Mouse (Mus musculus) limb, embryonic 15.5 days (tissue): ENCODE data around the gene Clstn2. TPM values are rescaled to one million over a fixed set of nuclear protein-coding genes. Genes with fewer than 3 reads are reported as not detected.

Experiments used
- ATAC-seq: fragments of 200-750 bp; cut with Nextera tagmentation; 2 replicates; pipeline ENCODE4 v1.8.0; 2017; ENCODE audit warnings: low read depth, moderate TSS enrichment; ENCODE audit not compliant: insufficient number of reproducible peaks, low FRiP score, low TSS enrichment
- H3K27ac ChIP-seq: fragments of 300-500 bp; sonication (generic); 2 replicates; pipeline ENCODE4 v1.5.1; 2015; ENCODE audit warnings: moderate library complexity, mild to moderate bottlenecking, inconsistent platforms
- H3K27me3 ChIP-seq: fragments of 300-500 bp; sonication (generic); 2 replicates; pipeline ENCODE4 v1.6.1; 2015; ENCODE audit warnings: inconsistent platforms
- H3K36me3 ChIP-seq: fragments of 300-500 bp; sonication (generic); 2 replicates; pipeline ENCODE4 v1.6.1; 2015; ENCODE audit warnings: inconsistent platforms
- H3K4me1 ChIP-seq: fragments of 300-500 bp; sonication (generic); 2 replicates; pipeline ENCODE4 v1.6.1; 2015; ENCODE audit warnings: inconsistent platforms
- H3K4me2 ChIP-seq: fragments of 300-500 bp; sonication (generic); 2 replicates; pipeline ENCODE4 v1.6.1; 2015; ENCODE audit warnings: mild to moderate bottlenecking, inconsistent platforms
- H3K4me3 ChIP-seq: fragments of 300-500 bp; sonication (generic); 2 replicates; pipeline ENCODE4 v1.5.1; 2015; ENCODE audit warnings: mild to moderate bottlenecking, inconsistent platforms
- H3K9ac ChIP-seq: fragments of 300-500 bp; sonication (generic); 2 replicates; pipeline ENCODE4 v1.6.1; 2015; ENCODE audit warnings: inconsistent platforms
- H3K9me3 ChIP-seq: fragments of 300-500 bp; sonication (generic); 2 replicates; pipeline ENCODE4 v1.6.1; 2016; ENCODE audit warnings: inconsistent platforms
- WGBS: fragments of 180-500 bp; shearing (Covaris S2); methylation state at CpG from one replicate; pipeline ENCODE4 v1.1.7; 2015; 5-methylcytosine and 5-hydroxymethylcytosine counted together
- polyA plus RNA-seq: library from polyadenylated mRNA; unstranded; fragments of >200 nt; fragmentation: Nextera tagmentation; extraction: Ambion mirVana; gene quantifications from 2 replicates; pipeline ENCODE4 v1.2.1, GENCODE M21; 2015

Clstn2 gene
- polyA plus RNA-seq, 1 experiment from 2014 or later: 1.9 TPM

- H3K4me3 ChIP-seq: no peak overlapping the region
- no peak overlapping the region for H3K9ac ChIP-seq
- no peak overlapping the region for H3K27ac ChIP-seq
- H3K9me3 ChIP-seq: no peaks in the 10 kb centered on the region
- ATAC-seq: no peak
- H3K36me3 ChIP-seq: no peaks in the 10 kb centered on the region
- WGBS: 80% methylated on average over 3 of the region's 3 CpGs
- no peaks in the 10 kb centered on the region for H3K4me1 ChIP-seq
- no peak overlapping the region for H3K4me2 ChIP-seq
- no peaks in the 10 kb centered on the region for H3K27me3 ChIP-seq
These were observed 556.5 kb downstream of the Clstn2 start for GRCm38 (mm10) chr9:97476456-97476855.

GRCm38 (mm10) chr9:97474896-97475295 lies 558.1 kb downstream of the Clstn2 start:
- H3K27me3 ChIP-seq: no peaks in the 10 kb centered on the region
- 49% methylated on average over 6 of the region's 6 CpGs for WGBS

GRCm38 (mm10) chr9:97471014-97471591 lies 561.9 kb downstream of the Clstn2 start:
- Histone ChIP-seq H3K9me3 (no peaks in the 10 kb centered on the region), H3K36me3 (no peaks in the 10 kb centered on the region), H3K4me3 (no peak overlapping the region), H3K27ac (no peak overlapping the region), H3K9ac (no peak overlapping the region), H3K4me1 (no peaks in the 10 kb centered on the region), H3K4me2 (no peak overlapping the region), H3K27me3 (no peaks in the 10 kb centered on the region)
- 70% methylated on average over 7 of the region's 7 CpGs for WGBS
- ATAC-seq: no peak

More at GRCm38 (mm10) chr9:97474896-97475295, 558.1 kb downstream of the Clstn2 start:
- Histone ChIP-seq H3K9me3 (no peaks in the 10 kb centered on the region), H3K4me3 (no peak overlapping the region), H3K9ac (no peak overlapping the region), H3K4me2 (no peak overlapping the region), H3K27ac (no peak overlapping the region), H3K36me3 (no peaks in the 10 kb centered on the region), H3K4me1 (no peaks in the 10 kb centered on the region)
- no peak for ATAC-seq

- no peaks in the 10 kb centered on the region for H3K27me3 ChIP-seq
- H3K4me1 ChIP-seq: peaks cover 4% of the 10 kb centered on the region
- 43% methylated on average over 6 of the region's 6 CpGs for WGBS
- no peak overlapping the region for H3K4me3 ChIP-seq
- H3K27ac ChIP-seq: no peak overlapping the region
- no peaks in the 10 kb centered on the region for H3K9me3 ChIP-seq
- no peak overlapping the region for H3K4me2 ChIP-seq
- H3K36me3 ChIP-seq: no peaks in the 10 kb centered on the region
- no peak for ATAC-seq
- no peak overlapping the region for H3K9ac ChIP-seq
These were observed 572.5 kb downstream of the Clstn2 start for GRCm38 (mm10) chr9:97460452-97460851.

- Histone ChIP-seq H3K27ac (no peak overlapping the region), H3K27me3 (no peaks in the 10 kb centered on the region), H3K9me3 (no peaks in the 10 kb centered on the region), H3K4me1 (peaks cover 4% of the 10 kb centered on the region), H3K4me3 (no peak overlapping the region), H3K36me3 (no peaks in the 10 kb centered on the region), H3K9ac (no peak overlapping the region), H3K4me2 (no peak overlapping the region)
- no peak for ATAC-seq
- 38% methylated on average over 4 of the region's 4 CpGs for WGBS
These were observed 573.2 kb downstream of the Clstn2 start for GRCm38 (mm10) chr9:97459745-97460144.

GRCm38 (mm10) chr9:97449316-97450050 lies 583.5 kb downstream of the Clstn2 start:
- H3K4me1 ChIP-seq: no peaks in the 10 kb centered on the region
- no peaks in the 10 kb centered on the region for H3K9me3 ChIP-seq
- 80% methylated on average over 13 of the region's 13 CpGs for WGBS
- H3K4me2 ChIP-seq: no peak overlapping the region
- ATAC-seq: no peak
- no peaks in the 10 kb centered on the region for H3K36me3 ChIP-seq
- no peak overlapping the region for H3K4me3 ChIP-seq
- no peak overlapping the region for H3K9ac ChIP-seq
- H3K27ac ChIP-seq: no peak overlapping the region
- H3K27me3 ChIP-seq: no peaks in the 10 kb centered on the region

GRCm38 (mm10) chr9:97439872-97440636 lies 592.9 kb downstream of the Clstn2 start:
- 50% methylated on average over 7 of the region's 7 CpGs for WGBS
- H3K36me3 ChIP-seq: no peaks in the 10 kb centered on the region
- H3K9me3 ChIP-seq: no peaks in the 10 kb centered on the region
- ATAC-seq: no peak
- H3K27ac ChIP-seq: no peak overlapping the region
- no peak overlapping the region for H3K9ac ChIP-seq
- H3K4me3 ChIP-seq: no peak overlapping the region
- H3K4me2 ChIP-seq: no peak overlapping the region
- no peaks in the 10 kb centered on the region for H3K27me3 ChIP-seq
- peaks cover 4% of the 10 kb centered on the region; the same call in 1 of the 2 replicates for H3K4me1 ChIP-seq

GRCm38 (mm10) chr9:97434666-97435065 lies 598.3 kb downstream of the Clstn2 start:
- Histone ChIP-seq H3K4me2 (no peak overlapping the region), H3K9ac (no peak overlapping the region), H3K9me3 (no peaks in the 10 kb centered on the region), H3K4me1 (no peaks in the 10 kb centered on the region), H3K4me3 (no peak overlapping the region), H3K27ac (no peak overlapping the region), H3K27me3 (no peaks in the 10 kb centered on the region), H3K36me3 (no peaks in the 10 kb centered on the region)
- no peak for ATAC-seq
- 46% methylated on average over 3 of the region's 3 CpGs for WGBS

- Histone ChIP-seq H3K4me2 (no peak overlapping the region), H3K9me3 (no peaks in the 10 kb centered on the region), H3K27me3 (no peaks in the 10 kb centered on the region), H3K27ac (no peak overlapping the region), H3K36me3 (no peaks in the 10 kb centered on the region), H3K4me3 (no peak overlapping the region), H3K9ac (no peak overlapping the region), H3K4me1 (no peaks in the 10 kb centered on the region)
- WGBS: 74% methylated on average over 1 of the region's 1 CpGs
- no peak for ATAC-seq
These were observed 603.0 kb downstream of the Clstn2 start for GRCm38 (mm10) chr9:97429885-97430449.

- H3K27ac ChIP-seq: no peak overlapping the region
- no peaks in the 10 kb centered on the region for H3K27me3 ChIP-seq
- WGBS: 80% methylated on average over 7 of the region's 7 CpGs
- no peak overlapping the region for H3K9ac ChIP-seq
- no peaks in the 10 kb centered on the region for H3K36me3 ChIP-seq
- ATAC-seq: no peak
- H3K9me3 ChIP-seq: no peaks in the 10 kb centered on the region
- no peak overlapping the region for H3K4me3 ChIP-seq
- H3K4me1 ChIP-seq: no peaks in the 10 kb centered on the region
- H3K4me2 ChIP-seq: no peak overlapping the region
These were observed 604.9 kb downstream of the Clstn2 start for GRCm38 (mm10) chr9:97428127-97428526.

GRCm38 (mm10) chr9:97420896-97421295 lies 612.1 kb downstream of the Clstn2 start:
- Histone ChIP-seq H3K27ac (no peak overlapping the region), H3K9ac (no peak overlapping the region), H3K4me2 (no peak overlapping the region), H3K9me3 (no peaks in the 10 kb centered on the region), H3K36me3 (no peaks in the 10 kb centered on the region), H3K4me1 (no peaks in the 10 kb centered on the region), H3K27me3 (no peaks in the 10 kb centered on the region), H3K4me3 (no peak overlapping the region)
- WGBS: 57% methylated on average over 5 of the region's 5 CpGs
- ATAC-seq: no peak
